Mouse (Mus musculus) kidney, embryonic 16.5 days (tissue): ENCODE data around the gene Tk1. TPM values are rescaled to one million over a fixed set of nuclear protein-coding genes. Genes with fewer than 3 reads are reported as not detected.

Experiments
- ATAC-seq: fragments of 200-750 bp; cut with Nextera tagmentation; 2 replicates; pipeline ENCODE4 v1.8.0; 2017; ENCODE audit warnings: moderate TSS enrichment; ENCODE audit not compliant: low FRiP score, low TSS enrichment
- H3K27ac ChIP-seq: fragments of 300-500 bp; sonication (generic); 2 replicates; pipeline ENCODE4 v1.5.1; 2014; ENCODE audit warnings: low read length
- H3K27me3 ChIP-seq: fragments of 300-500 bp; sonication (generic); 2 replicates; pipeline ENCODE4 v1.6.1; 2014; ENCODE audit warnings: low read length, control low read depth, mixed read lengths; ENCODE audit not compliant: insufficient read depth
- H3K36me3 ChIP-seq: fragments of 300-500 bp; sonication (generic); 2 replicates; pipeline ENCODE4 v1.6.1; 2014; ENCODE audit warnings: low read length, control low read depth, mixed read lengths; ENCODE audit not compliant: insufficient read depth
- H3K4me1 ChIP-seq: fragments of 300-500 bp; sonication (generic); 2 replicates; pipeline ENCODE4 v1.6.1; 2014; ENCODE audit warnings: low read length, control low read depth, mixed read lengths; ENCODE audit not compliant: insufficient read depth
- H3K4me2 ChIP-seq: fragments of 300-500 bp; sonication (generic); replicated peaks from 2 replicates; pipeline ENCODE4 v1.6.1; 2014; ENCODE audit warnings: low read depth, low read length
- H3K4me3 ChIP-seq: fragments of 300-500 bp; sonication (generic); 2 replicates; pipeline ENCODE4 v1.5.1; 2014; ENCODE audit warnings: mild to moderate bottlenecking, low read length
- H3K9ac ChIP-seq: fragments of 300-500 bp; sonication (generic); replicated peaks from 2 replicates; pipeline ENCODE4 v1.6.1; 2014; ENCODE audit warnings: low read length
- H3K9me3 ChIP-seq: fragments of 300-500 bp; sonication (generic); 2 replicates; pipeline ENCODE4 v1.6.1; 2016; ENCODE audit warnings: low read length, control low read depth
- WGBS: fragments of 180-500 bp; shearing (Covaris S2); extraction: QIAGEN DNeasy Blood & Tissue Kit; methylation state at CpG from one replicate; pipeline ENCODE4 v1.1.7; 2014; 5-methylcytosine and 5-hydroxymethylcytosine counted together
- polyA plus RNA-seq: library from polyadenylated mRNA; unstranded; fragments of >200 nt; fragmentation: Nextera tagmentation; extraction: Ambion mirVana; gene quantifications from 2 replicates; pipeline ENCODE4 v1.2.1, GENCODE M21; 2015

The Tk1 gene
- 128 and 136 TPM in 2 replicates for polyA plus RNA-seq

GRCm38 (mm10) chr11:117825333-117826101 lies at the start of gene Tk1, which contains the start of gene Afmid:
TSS of gene Tk1 (minus strand) at chr11:117826092.
TSS of gene Afmid (plus strand) at chr11:117825924.
- ATAC-seq, result peak; percentile 53
- Histone ChIP-seq H3K27me3 (no peaks in the 10 kb centered on the region), H3K4me2 (peak within 1 kb of the TSS; percentile 87), H3K27ac (peak within 1 kb of the TSS; percentile 92), H3K9me3 (no peaks in the 10 kb centered on the region), H3K4me1 (peaks cover 70% of the 10 kb centered on the region), H3K9ac (peak within 1 kb of the TSS; percentile 84), H3K36me3 (peaks cover 13% of the 10 kb centered on the region), H3K4me3 (peak within 1 kb of the TSS; percentile 70)
- 0% methylated on average over 33 of the region's 34 CpGs for WGBS

- H3K4me2 ChIP-seq, result no peak overlapping the region
- WGBS, result 44% methylated on average over 6 of the region's 6 CpGs
- no peaks in the 10 kb centered on the region for H3K27me3 ChIP-seq
- H3K36me3 ChIP-seq, result no peaks in the 10 kb centered on the region
- H3K9ac ChIP-seq, result no peak overlapping the region
- ATAC-seq, result no peak
- H3K27ac ChIP-seq, result no peak overlapping the region
- H3K4me1 ChIP-seq, result peaks cover 39% of the 10 kb centered on the region
- H3K9me3 ChIP-seq, result no peaks in the 10 kb centered on the region
- no peak overlapping the region for H3K4me3 ChIP-seq
These were observed 49.8 kb upstream of the Tk1 start for GRCm38 (mm10) chr11:117875681-117876080.

GRCm38 (mm10) chr11:117874419-117874818 lies 48.5 kb upstream of the Tk1 start:
- H3K27me3 ChIP-seq, result no peaks in the 10 kb centered on the region
- H3K4me3 ChIP-seq, result no peak overlapping the region
- no peak for ATAC-seq
- no peak overlapping the region for H3K4me2 ChIP-seq
- no peak overlapping the region for H3K9ac ChIP-seq
- peaks cover 34% of the 10 kb centered on the region for H3K4me1 ChIP-seq
- no peaks in the 10 kb centered on the region for H3K36me3 ChIP-seq
- no peaks in the 10 kb centered on the region for H3K9me3 ChIP-seq
- H3K27ac ChIP-seq, result no peak overlapping the region
- 66% methylated on average over 4 of the region's 4 CpGs for WGBS

GRCm38 (mm10) chr11:117872861-117873608 lies 47.1 kb upstream of the Tk1 start, which contains the start of gene Tha1:
TSS of gene Tha1 (minus strand) at chr11:117873481.
- WGBS, result 1% methylated on average over 51 of the region's 51 CpGs
- Histone ChIP-seq H3K4me1 (peaks cover 21% of the 10 kb centered on the region), H3K27me3 (no peaks in the 10 kb centered on the region), H3K27ac (no peak within 1 kb of the TSS), H3K36me3 (no peaks in the 10 kb centered on the region), H3K4me2 (peak within 1 kb of the TSS; percentile 96), H3K4me3 (peak within 1 kb of the TSS; percentile 62), H3K9me3 (no peaks in the 10 kb centered on the region), H3K9ac (peak within 1 kb of the TSS; percentile 73)
- ATAC-seq, result peak; percentile 80

- WGBS, result 66% methylated on average over 12 of the region's 12 CpGs
- Histone ChIP-seq H3K9me3 (no peaks in the 10 kb centered on the region), H3K4me3 (no peak overlapping the region), H3K4me2 (peak overlapping the region; percentile 96; the same call in 1 of the 2 replicates), H3K27me3 (no peaks in the 10 kb centered on the region), H3K36me3 (no peaks in the 10 kb centered on the region), H3K27ac (no peak overlapping the region), H3K9ac (no peak overlapping the region), H3K4me1 (peaks cover 17% of the 10 kb centered on the region)
- no peak for ATAC-seq
These were observed 46.2 kb upstream of the Tk1 start for GRCm38 (mm10) chr11:117871911-117872584.

GRCm38 (mm10) chr11:117871376-117871775 lies 45.5 kb upstream of the Tk1 start:
- Histone ChIP-seq H3K4me1 (peaks cover 18% of the 10 kb centered on the region), H3K9me3 (no peaks in the 10 kb centered on the region), H3K27me3 (no peaks in the 10 kb centered on the region), H3K36me3 (no peaks in the 10 kb centered on the region), H3K27ac (no peak overlapping the region), H3K4me3 (no peak overlapping the region), H3K4me2 (no peak overlapping the region), H3K9ac (no peak overlapping the region)
- 61% methylated on average over 5 of the region's 5 CpGs for WGBS
- no peak for ATAC-seq

GRCm38 (mm10) chr11:117870688-117871365 lies 44.9 kb upstream of the Tk1 start:
- Histone ChIP-seq H3K27ac (no peak overlapping the region), H3K4me1 (peaks cover 22% of the 10 kb centered on the region), H3K27me3 (no peaks in the 10 kb centered on the region), H3K9me3 (no peaks in the 10 kb centered on the region), H3K4me3 (no peak overlapping the region), H3K4me2 (no peak overlapping the region), H3K36me3 (no peaks in the 10 kb centered on the region), H3K9ac (no peak overlapping the region)
- 36% methylated on average over 12 of the region's 12 CpGs for WGBS
- no peak for ATAC-seq

- peak overlapping the region; percentile 2 for H3K9ac ChIP-seq
- peak overlapping the region; percentile 60 for H3K27ac ChIP-seq
- no peak overlapping the region for H3K4me3 ChIP-seq
- ATAC-seq, result peak; percentile 55; the same call in 1 of the 2 replicates
- no peak overlapping the region for H3K4me2 ChIP-seq
- 8% methylated on average over 6 of the region's 6 CpGs for WGBS
- H3K4me1 ChIP-seq, result peaks cover 21% of the 10 kb centered on the region
- no peaks in the 10 kb centered on the region for H3K36me3 ChIP-seq
- H3K9me3 ChIP-seq, result no peaks in the 10 kb centered on the region
- peaks cover 5% of the 10 kb centered on the region for H3K27me3 ChIP-seq
These were observed 40.1 kb upstream of the Tk1 start for GRCm38 (mm10) chr11:117865988-117866387.

GRCm38 (mm10) chr11:117864805-117865204 lies 38.9 kb upstream of the Tk1 start:
- WGBS, result 70% methylated on average over 2 of the region's 2 CpGs
- H3K9ac ChIP-seq, result 0 out of 2 replicates have a peak overlapping the region, but pooled peaks have one; percentile 15
- ATAC-seq, result no peak
- no peak overlapping the region for H3K4me2 ChIP-seq
- H3K4me3 ChIP-seq, result no peak overlapping the region
- no peak overlapping the region for H3K27ac ChIP-seq
- no peaks in the 10 kb centered on the region for H3K9me3 ChIP-seq
- H3K27me3 ChIP-seq, result peaks cover 13% of the 10 kb centered on the region
- H3K36me3 ChIP-seq, result no peaks in the 10 kb centered on the region
- peaks cover 27% of the 10 kb centered on the region for H3K4me1 ChIP-seq
